Mouse (Mus musculus) liver, embryonic 12.5 days (tissue): ENCODE measurements around the gene Il2rb. TPM values are rescaled to one million over a fixed set of nuclear protein-coding genes. Genes with fewer than 3 reads are reported as not detected.

Source experiments
- ATAC-seq: fragments of 200-750 bp; cut with Nextera tagmentation; 2 replicates; pipeline ENCODE4 v1.8.0; 2017; ENCODE audit warnings: moderate number of reproducible peaks, mild to moderate bottlenecking, moderate library complexity
- H3K27ac ChIP-seq: fragments of 300-500 bp; sonication (generic); 2 replicates; pipeline ENCODE4 v1.5.1; 2016; ENCODE audit warnings: mild to moderate bottlenecking
- H3K27me3 ChIP-seq: fragments of 300-500 bp; sonication (generic); replicated peaks from 2 replicates; pipeline ENCODE4 v1.6.1; 2016; ENCODE audit warnings: mild to moderate bottlenecking, moderate library complexity
- H3K36me3 ChIP-seq: fragments of 300-500 bp; sonication (generic); 2 replicates; pipeline ENCODE4 v1.6.1; 2016; ENCODE audit warnings: mild to moderate bottlenecking, moderate library complexity
- H3K4me1 ChIP-seq: fragments of 300-500 bp; sonication (generic); 2 replicates; pipeline ENCODE4 v1.6.1; 2016
- H3K4me2 ChIP-seq: fragments of 300-500 bp; sonication (generic); 2 replicates; pipeline ENCODE4 v1.6.1; 2016; ENCODE audit warnings: mild to moderate bottlenecking, moderate library complexity
- H3K4me3 ChIP-seq: fragments of 300-500 bp; sonication (generic); 2 replicates; pipeline ENCODE4 v1.5.1; 2016; ENCODE audit warnings: mild to moderate bottlenecking, moderate library complexity
- H3K9ac ChIP-seq: fragments of 300-500 bp; sonication (generic); 2 replicates; pipeline ENCODE4 v1.6.1; 2016; ENCODE audit warnings: mild to moderate bottlenecking, moderate library complexity
- H3K9me3 ChIP-seq: fragments of 300-500 bp; sonication (generic); replicated peaks from 2 replicates; pipeline ENCODE4 v1.6.1; 2016; ENCODE audit warnings: mild to moderate bottlenecking, moderate library complexity
- WGBS: fragments of 180-500 bp; shearing (Covaris S2); methylation state at CpG from one replicate; pipeline ENCODE4 v1.1.7; 2016; ENCODE audit not compliant: insufficient replicate concordance; 5-methylcytosine and 5-hydroxymethylcytosine counted together
- polyA plus RNA-seq: library from polyadenylated mRNA; unstranded; fragments of >200 nt; fragmentation: Nextera tagmentation; extraction: Ambion mirVana; gene quantifications from 2 replicates; pipeline ENCODE4 v1.2.1, GENCODE M21; 2016

The Il2rb gene
- 0.11 and 0.15 TPM in 2 replicates for polyA plus RNA-seq

GRCm38 (mm10) chr15:78494968-78495406, at the start of gene Il2rb:
Il2rb (minus strand) TSS chr15:78495271.
- 79% methylated on average over 11 of the region's 11 CpGs for WGBS
- no peaks in the 10 kb centered on the region for H3K4me1 ChIP-seq

GRCm38 (mm10) chr15:78544561-78545001, 49.5 kb upstream of the Il2rb start, which contains the start of gene Sstr3:
Sstr3 (minus strand) TSS chr15:78544685.
- ATAC-seq, result no peak
- WGBS, result 12% methylated on average over 14 of the region's 14 CpGs
- no peak within 1 kb of the TSS for H3K9ac ChIP-seq

More at GRCm38 (mm10) chr15:78494968-78495406, at the start of gene Il2rb:
- no peak within 1 kb of the TSS for H3K4me2 ChIP-seq
- no peak within 1 kb of the TSS for H3K9ac ChIP-seq
- ATAC-seq, result no peak
- H3K27me3 ChIP-seq, result no peaks in the 10 kb centered on the region
- H3K9me3 ChIP-seq, result no peaks in the 10 kb centered on the region
- no peak within 1 kb of the TSS for H3K27ac ChIP-seq
- no peak within 1 kb of the TSS for H3K4me3 ChIP-seq
- H3K36me3 ChIP-seq, result no peaks in the 10 kb centered on the region

GRCm38 (mm10) chr15:78544041-78544440, 49.0 kb upstream of the Il2rb start:
- Histone ChIP-seq H3K4me1 (peaks cover 16% of the 10 kb centered on the region), H3K27ac (no peak overlapping the region), H3K9ac (no peak overlapping the region), H3K4me3 (no peak overlapping the region), H3K4me2 (no peak overlapping the region), H3K9me3 (no peaks in the 10 kb centered on the region), H3K36me3 (no peaks in the 10 kb centered on the region), H3K27me3 (peaks cover 74% of the 10 kb centered on the region)
- WGBS, result 61% methylated on average over 15 of the region's 15 CpGs
- ATAC-seq, result no peak

More at GRCm38 (mm10) chr15:78544561-78545001, 49.5 kb upstream of the Il2rb start, which contains the start of gene Sstr3:
- Histone ChIP-seq H3K9me3 (no peaks in the 10 kb centered on the region), H3K27me3 (peaks cover 68% of the 10 kb centered on the region), H3K27ac (no peak within 1 kb of the TSS), H3K4me3 (no peak within 1 kb of the TSS), H3K4me2 (no peak within 1 kb of the TSS), H3K36me3 (no peaks in the 10 kb centered on the region), H3K4me1 (peaks cover 20% of the 10 kb centered on the region)

GRCm38 (mm10) chr15:78542767-78543303, 47.8 kb upstream of the Il2rb start:
- H3K36me3 ChIP-seq, result no peaks in the 10 kb centered on the region
- H3K4me3 ChIP-seq, result no peak overlapping the region
- H3K4me2 ChIP-seq, result no peak overlapping the region
- no peaks in the 10 kb centered on the region for H3K9me3 ChIP-seq
- H3K4me1 ChIP-seq, result peaks cover 4% of the 10 kb centered on the region; the same call in 1 of the 2 replicates
- H3K27me3 ChIP-seq, result peaks cover 86% of the 10 kb centered on the region
- H3K9ac ChIP-seq, result no peak overlapping the region
- no peak for ATAC-seq
- 60% methylated on average over 7 of the region's 7 CpGs for WGBS
- no peak overlapping the region for H3K27ac ChIP-seq

- no peak for ATAC-seq
- H3K4me3 ChIP-seq, result no peak overlapping the region
- H3K4me1 ChIP-seq, result no peaks in the 10 kb centered on the region
- H3K36me3 ChIP-seq, result no peaks in the 10 kb centered on the region
- H3K27me3 ChIP-seq, result peaks cover 88% of the 10 kb centered on the region
- H3K9me3 ChIP-seq, result no peaks in the 10 kb centered on the region
- 63% methylated on average over 3 of the region's 3 CpGs for WGBS
- H3K9ac ChIP-seq, result no peak overlapping the region
- H3K27ac ChIP-seq, result no peak overlapping the region
- H3K4me2 ChIP-seq, result no peak overlapping the region
Observed at GRCm38 (mm10) chr15:78542098-78542766, 47.2 kb upstream of the Il2rb start.

- H3K27me3 ChIP-seq, result peaks cover 88% of the 10 kb centered on the region
- no peak for ATAC-seq
- no peak overlapping the region for H3K27ac ChIP-seq
- H3K4me2 ChIP-seq, result no peak overlapping the region
- WGBS, result 53% methylated on average over 3 of the region's 3 CpGs
- H3K9ac ChIP-seq, result no peak overlapping the region
- H3K4me1 ChIP-seq, result no peaks in the 10 kb centered on the region
- H3K4me3 ChIP-seq, result no peak overlapping the region
- no peaks in the 10 kb centered on the region for H3K9me3 ChIP-seq
- H3K36me3 ChIP-seq, result no peaks in the 10 kb centered on the region
Observed at GRCm38 (mm10) chr15:78541606-78542005, 46.5 kb upstream of the Il2rb start.

GRCm38 (mm10) chr15:78541036-78541435, 46.0 kb upstream of the Il2rb start:
- H3K4me3 ChIP-seq, result no peak overlapping the region
- no peak overlapping the region for H3K9ac ChIP-seq
- H3K27ac ChIP-seq, result no peak overlapping the region
- 0 out of 2 replicates have a peak, but pooled peaks cover 4% of the 10 kb centered on the region for H3K4me1 ChIP-seq
- H3K4me2 ChIP-seq, result no peak overlapping the region
- ATAC-seq, result no peak
- no peaks in the 10 kb centered on the region for H3K9me3 ChIP-seq
- 56% methylated on average over 3 of the region's 3 CpGs for WGBS
- H3K27me3 ChIP-seq, result peaks cover 89% of the 10 kb centered on the region
- H3K36me3 ChIP-seq, result no peaks in the 10 kb centered on the region

- H3K4me1 ChIP-seq, result peaks cover 26% of the 10 kb centered on the region
- H3K9me3 ChIP-seq, result no peaks in the 10 kb centered on the region
- no peak overlapping the region for H3K4me2 ChIP-seq
- no peak overlapping the region for H3K9ac ChIP-seq
- H3K27me3 ChIP-seq, result peaks cover 49% of the 10 kb centered on the region
- no peak overlapping the region for H3K27ac ChIP-seq
- no peaks in the 10 kb centered on the region for H3K36me3 ChIP-seq
- WGBS, result 61% methylated on average over 10 of the region's 10 CpGs
- ATAC-seq, result no peak
- H3K4me3 ChIP-seq, result no peak overlapping the region
Observed at GRCm38 (mm10) chr15:78535723-78536421, 40.8 kb upstream of the Il2rb start.

- Histone ChIP-seq H3K9me3 (no peaks in the 10 kb centered on the region), H3K9ac (no peak overlapping the region), H3K36me3 (no peaks in the 10 kb centered on the region), H3K4me3 (no peak overlapping the region), H3K4me1 (peaks cover 51% of the 10 kb centered on the region), H3K27me3 (peaks cover 37% of the 10 kb centered on the region), H3K4me2 (no peak overlapping the region), H3K27ac (0 out of 2 replicates have a peak overlapping the region, but pooled peaks have one; percentile 62)
- WGBS, result 68% methylated on average over 10 of the region's 10 CpGs
- no peak for ATAC-seq
Observed at GRCm38 (mm10) chr15:78533346-78533835, 38.3 kb upstream of the Il2rb start.

GRCm38 (mm10) chr15:78532566-78533345, 37.7 kb upstream of the Il2rb start:
- peaks cover 54% of the 10 kb centered on the region for H3K4me1 ChIP-seq
- no peaks in the 10 kb centered on the region for H3K9me3 ChIP-seq
- H3K9ac ChIP-seq, result no peak overlapping the region
- H3K27ac ChIP-seq, result peak overlapping the region; percentile 62
- no peaks in the 10 kb centered on the region for H3K36me3 ChIP-seq
- WGBS, result 58% methylated on average over 10 of the region's 10 CpGs
- H3K4me3 ChIP-seq, result no peak overlapping the region
- H3K4me2 ChIP-seq, result peak overlapping the region; percentile 54
- ATAC-seq, result no peak
- peaks cover 31% of the 10 kb centered on the region for H3K27me3 ChIP-seq

- 2% methylated on average over 25 of the region's 25 CpGs for WGBS
- peak overlapping the region; percentile 45; the same call in 1 of the 2 replicates for H3K27ac ChIP-seq
- H3K9me3 ChIP-seq, result no peaks in the 10 kb centered on the region
- H3K4me2 ChIP-seq, result peak overlapping the region; percentile 54
- peaks cover 29% of the 10 kb centered on the region for H3K27me3 ChIP-seq
- peak overlapping the region; percentile 25; the same call in 1 of the 2 replicates for H3K9ac ChIP-seq
- ATAC-seq, result peak; percentile 63
- H3K4me1 ChIP-seq, result peaks cover 57% of the 10 kb centered on the region
- no peaks in the 10 kb centered on the region for H3K36me3 ChIP-seq
- peak overlapping the region; percentile 22 for H3K4me3 ChIP-seq
Observed at GRCm38 (mm10) chr15:78531901-78532469, 36.9 kb upstream of the Il2rb start.
